Mouse (Mus musculus) liver, postnatal 0 days (tissue): ENCODE results near the gene Dagla. TPM values are rescaled to one million over a fixed set of nuclear protein-coding genes. Genes with fewer than 3 reads are reported as not detected.

Source experiments
- ATAC-seq: fragments of 200-750 bp; cut with Nextera tagmentation; 2 replicates; pipeline ENCODE4 v1.8.0; 2017; ENCODE audit warnings: mild to moderate bottlenecking, moderate library complexity
- DNase-seq: peaks from one replicate; pipeline ENCODE4 v3.0.0-alpha.2; 2016
- H3K27ac ChIP-seq: fragments of 300-500 bp; sonication (generic); 2 replicates; pipeline ENCODE4 v1.5.1; 2014; ENCODE audit warnings: antibody characterized with exemption, moderate library complexity, mild to moderate bottlenecking, low read depth
- H3K27me3 ChIP-seq: fragments of 300-500 bp; sonication (generic); 2 replicates; pipeline ENCODE4 v1.6.1; 2014; ENCODE audit warnings: low read length, control low read depth, mixed read lengths; ENCODE audit not compliant: insufficient read depth
- H3K36me3 ChIP-seq: fragments of 300-500 bp; sonication (generic); replicated peaks from 2 replicates; pipeline ENCODE4 v1.6.1; 2014; ENCODE audit warnings: mild to moderate bottlenecking, control low read depth, low read length, moderate library complexity, mixed read lengths; ENCODE audit not compliant: insufficient read depth
- H3K4me1 ChIP-seq: fragments of 300-500 bp; sonication (generic); 2 replicates; pipeline ENCODE4 v1.6.1; 2014; ENCODE audit warnings: antibody characterized with exemption, mild to moderate bottlenecking, control low read depth; ENCODE audit not compliant: insufficient read depth
- H3K4me2 ChIP-seq: fragments of 300-500 bp; sonication (generic); 2 replicates; pipeline ENCODE4 v1.6.1; 2014; ENCODE audit warnings: low read depth, mild to moderate bottlenecking, low read length, moderate library complexity, mixed read lengths
- H3K4me3 ChIP-seq: fragments of 300-500 bp; sonication (generic); 2 replicates; pipeline ENCODE4 v1.5.1; 2014; ENCODE audit warnings: low read depth, low read length
- H3K9ac ChIP-seq: fragments of 300-500 bp; sonication (generic); replicated peaks from 2 replicates; pipeline ENCODE4 v1.6.1; 2014; ENCODE audit warnings: mild to moderate bottlenecking, moderate library complexity
- H3K9me3 ChIP-seq: fragments of 300-500 bp; sonication (generic); 2 replicates; pipeline ENCODE4 v1.6.1; 2016; ENCODE audit warnings: mild to moderate bottlenecking, control low read depth, low read length, mixed read lengths
- CTCF ChIP-seq: sonication (generic); IDR thresholded peaks from 2 replicates; pipeline ENCODE4 v1.5.1; 2016; ENCODE audit warnings: antibody characterized with exemption, low read depth
- EP300 ChIP-seq: IDR thresholded peaks from 2 replicates; pipeline ENCODE4 v1.6.1; 2016; ENCODE audit warnings: antibody characterized with exemption, low read depth, mild to moderate bottlenecking
- WGBS: fragments of 180-500 bp; shearing (Covaris S2); extraction: QIAGEN DNeasy Blood & Tissue Kit; methylation state at CpG from one replicate; pipeline ENCODE4 v1.1.7; 2014; ENCODE audit not compliant: insufficient replicate concordance; 5-methylcytosine and 5-hydroxymethylcytosine counted together
- polyA plus RNA-seq: library from polyadenylated mRNA; unstranded; fragments of >200 nt; fragmentation: Nextera tagmentation; extraction: Ambion mirVana; gene quantifications from 2 replicates; pipeline ENCODE4 v1.2.1, GENCODE M21; 2015

Dagla gene
- polyA plus RNA-seq, 1 experiment from 2014 or later: 0.21 TPM

- Histone ChIP-seq H3K4me1 (peaks cover 3% of the 10 kb centered on the region; the same call in 1 of the 2 replicates), H3K4me2 (no peak overlapping the region), H3K9ac (no peak overlapping the region), H3K36me3 (no peaks in the 10 kb centered on the region), H3K4me3 (no peak overlapping the region), H3K27me3 (no peaks in the 10 kb centered on the region), H3K9me3 (no peaks in the 10 kb centered on the region), H3K27ac (no peak overlapping the region)
- ATAC-seq: no peak
- WGBS: 71% methylated on average over 4 of the region's 4 CpGs
- TF ChIP-seq CTCF: no peak
- no peak for TF ChIP-seq EP300
- no peak for DNase-seq
Measured at GRCm38 (mm10) chr19:10316956-10317355, 12.3 kb upstream of the Dagla start.

- Histone ChIP-seq H3K4me1 (no peaks in the 10 kb centered on the region), H3K4me3 (no peak overlapping the region), H3K36me3 (no peaks in the 10 kb centered on the region), H3K27me3 (no peaks in the 10 kb centered on the region), H3K9ac (no peak overlapping the region), H3K4me2 (no peak overlapping the region), H3K27ac (no peak overlapping the region), H3K9me3 (no peaks in the 10 kb centered on the region)
- ATAC-seq (no peak), DNase-seq (no peak)
- 67% methylated on average over 8 of the region's 8 CpGs for WGBS
- TF ChIP-seq EP300 (no peak), CTCF (no peak)
Measured at GRCm38 (mm10) chr19:10312072-10312471, 7.4 kb upstream of the Dagla start.

GRCm38 (mm10) chr19:10308990-10309389, 4.3 kb upstream of the Dagla start:
- no peak for ATAC-seq
- WGBS: 38% methylated on average over 2 of the region's 2 CpGs
- H3K9me3 ChIP-seq: no peaks in the 10 kb centered on the region

GRCm38 (mm10) chr19:10307941-10308340, 3.3 kb upstream of the Dagla start:
- H3K36me3 ChIP-seq: no peaks in the 10 kb centered on the region
- DNase-seq: no peak
- ATAC-seq: no peak
- H3K4me3 ChIP-seq: no peak overlapping the region
- H3K27ac ChIP-seq: no peak overlapping the region
- TF ChIP-seq EP300 (no peak), CTCF (no peak)
- no peak overlapping the region for H3K9ac ChIP-seq
- no peaks in the 10 kb centered on the region for H3K9me3 ChIP-seq
- WGBS: 55% methylated on average over 6 of the region's 6 CpGs
- H3K4me2 ChIP-seq: no peak overlapping the region
- peaks cover 4% of the 10 kb centered on the region; the same call in 1 of the 2 replicates for H3K4me1 ChIP-seq
- H3K27me3 ChIP-seq: peaks cover 15% of the 10 kb centered on the region

More at GRCm38 (mm10) chr19:10308990-10309389, 4.3 kb upstream of the Dagla start:
- H3K4me3 ChIP-seq: no peak overlapping the region
- H3K4me2 ChIP-seq: no peak overlapping the region
- DNase-seq: no peak
- peaks cover 11% of the 10 kb centered on the region for H3K27me3 ChIP-seq
- H3K4me1 ChIP-seq: peaks cover 4% of the 10 kb centered on the region; the same call in 1 of the 2 replicates
- H3K9ac ChIP-seq: no peak overlapping the region
- H3K27ac ChIP-seq: no peak overlapping the region
- no peak for TF ChIP-seq EP300
- TF ChIP-seq CTCF: no peak
- H3K36me3 ChIP-seq: no peaks in the 10 kb centered on the region

GRCm38 (mm10) chr19:10307351-10307750, 2.7 kb upstream of the Dagla start:
- Histone ChIP-seq H3K27me3 (peaks cover 15% of the 10 kb centered on the region), H3K4me2 (no peak overlapping the region), H3K36me3 (no peaks in the 10 kb centered on the region), H3K9ac (no peak overlapping the region), H3K9me3 (no peaks in the 10 kb centered on the region), H3K4me1 (peaks cover 4% of the 10 kb centered on the region; the same call in 1 of the 2 replicates), H3K4me3 (no peak overlapping the region), H3K27ac (no peak overlapping the region)
- ATAC-seq (no peak), DNase-seq (no peak)
- TF ChIP-seq CTCF: no peak
- no peak for TF ChIP-seq EP300
- WGBS: 67% methylated on average over 5 of the region's 5 CpGs

GRCm38 (mm10) chr19:10306521-10307243, 2.0 kb upstream of the Dagla start:
- Histone ChIP-seq H3K4me1 (peaks cover 4% of the 10 kb centered on the region; the same call in 1 of the 2 replicates), H3K27me3 (peaks cover 15% of the 10 kb centered on the region), H3K27ac (no peak overlapping the region), H3K9ac (no peak overlapping the region), H3K4me3 (no peak overlapping the region), H3K9me3 (no peaks in the 10 kb centered on the region), H3K36me3 (no peaks in the 10 kb centered on the region), H3K4me2 (no peak overlapping the region)
- 75% methylated on average over 5 of the region's 5 CpGs for WGBS
- ATAC-seq (no peak), DNase-seq (no peak)
- TF ChIP-seq EP300 (no peak), CTCF (no peak)
